Mouse (Mus musculus): ENCODE results near the gene Slit3.

The Slit3 gene

DNA sequence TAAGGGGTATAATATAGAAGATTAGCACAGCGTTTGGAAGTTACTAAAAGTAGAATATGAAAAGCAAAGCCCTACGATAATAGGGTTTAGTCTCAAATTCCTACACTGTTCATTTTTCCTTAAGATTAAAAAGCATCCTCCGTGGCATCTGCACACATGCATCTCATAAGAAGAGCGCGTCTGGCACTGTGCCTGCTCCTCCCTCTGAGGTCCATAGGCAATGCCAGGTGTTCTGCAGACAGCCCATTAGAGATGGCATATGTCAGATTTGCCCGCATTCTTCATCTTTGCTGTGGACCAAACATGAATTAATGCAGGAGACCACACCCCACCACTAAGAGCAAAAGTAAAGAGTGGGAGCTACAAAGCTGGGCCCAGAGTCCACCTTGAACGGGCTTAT, 462.6 kb downstream of the Slit3 start:
- no peak for DNase-seq (ENCODE audit: low spot score in 2 of 2)

DNA sequence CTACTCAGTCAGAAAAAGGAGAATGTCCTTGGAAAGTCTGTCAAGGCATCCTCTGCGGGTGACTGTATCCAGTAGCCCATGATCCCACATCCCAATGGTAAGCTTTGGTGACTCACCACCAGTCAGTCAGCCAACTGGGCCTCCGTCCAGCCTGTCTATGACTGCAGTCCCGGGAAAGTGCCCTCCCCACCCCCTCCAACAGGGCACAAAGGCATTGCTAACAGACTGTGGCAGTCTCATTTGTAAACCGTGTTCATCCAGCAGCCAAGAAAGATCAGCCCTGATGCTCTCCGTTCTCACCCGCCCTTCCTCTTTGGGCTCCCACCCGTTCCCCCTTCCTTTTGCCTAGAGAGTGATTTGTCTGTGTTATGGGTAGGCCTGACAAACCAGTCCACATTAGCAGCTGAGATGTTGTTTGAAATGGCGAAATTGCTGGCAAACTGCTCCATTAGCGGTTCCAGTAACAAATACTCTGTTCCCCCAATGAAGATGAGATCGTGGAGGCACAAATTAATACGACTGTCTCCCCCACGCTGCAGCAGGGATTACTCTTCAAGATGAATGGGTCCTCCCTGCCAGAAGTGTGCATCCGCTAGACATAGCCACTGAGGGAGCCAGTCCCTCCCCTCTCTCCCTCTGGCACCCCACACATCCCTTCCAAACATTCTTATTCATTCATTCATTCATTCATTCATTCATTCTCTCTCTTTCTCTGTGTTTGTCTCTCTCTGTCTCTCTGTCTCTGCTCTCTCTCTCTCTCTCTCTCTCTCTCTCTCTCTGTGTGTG, 466.3 kb downstream of the Slit3 start:
- peak; percentile 75 to 79 for DNase-seq (ENCODE audit: low spot score in 2 of 2)

DNA sequence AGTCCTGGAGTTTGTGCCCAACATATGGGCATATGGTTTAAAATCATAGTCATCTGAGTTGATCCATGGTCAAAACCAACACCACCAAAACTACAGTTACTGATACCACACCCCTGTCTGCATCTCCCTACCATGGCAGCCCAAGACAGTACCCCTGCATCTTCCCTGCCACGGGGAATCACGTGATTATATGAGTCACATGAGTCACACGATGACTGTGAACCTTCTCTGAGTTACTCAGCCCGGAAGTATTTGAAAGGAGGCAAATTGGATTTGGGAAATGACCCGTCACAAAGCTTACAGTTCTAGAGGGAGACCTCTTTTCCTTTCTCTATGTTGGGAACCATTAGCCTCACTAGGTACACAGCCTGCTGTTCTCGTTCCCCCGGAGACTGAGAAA, 468.9 kb downstream of the Slit3 start:
- no peak for DNase-seq (ENCODE audit: low spot score in 2 of 2)

DNA sequence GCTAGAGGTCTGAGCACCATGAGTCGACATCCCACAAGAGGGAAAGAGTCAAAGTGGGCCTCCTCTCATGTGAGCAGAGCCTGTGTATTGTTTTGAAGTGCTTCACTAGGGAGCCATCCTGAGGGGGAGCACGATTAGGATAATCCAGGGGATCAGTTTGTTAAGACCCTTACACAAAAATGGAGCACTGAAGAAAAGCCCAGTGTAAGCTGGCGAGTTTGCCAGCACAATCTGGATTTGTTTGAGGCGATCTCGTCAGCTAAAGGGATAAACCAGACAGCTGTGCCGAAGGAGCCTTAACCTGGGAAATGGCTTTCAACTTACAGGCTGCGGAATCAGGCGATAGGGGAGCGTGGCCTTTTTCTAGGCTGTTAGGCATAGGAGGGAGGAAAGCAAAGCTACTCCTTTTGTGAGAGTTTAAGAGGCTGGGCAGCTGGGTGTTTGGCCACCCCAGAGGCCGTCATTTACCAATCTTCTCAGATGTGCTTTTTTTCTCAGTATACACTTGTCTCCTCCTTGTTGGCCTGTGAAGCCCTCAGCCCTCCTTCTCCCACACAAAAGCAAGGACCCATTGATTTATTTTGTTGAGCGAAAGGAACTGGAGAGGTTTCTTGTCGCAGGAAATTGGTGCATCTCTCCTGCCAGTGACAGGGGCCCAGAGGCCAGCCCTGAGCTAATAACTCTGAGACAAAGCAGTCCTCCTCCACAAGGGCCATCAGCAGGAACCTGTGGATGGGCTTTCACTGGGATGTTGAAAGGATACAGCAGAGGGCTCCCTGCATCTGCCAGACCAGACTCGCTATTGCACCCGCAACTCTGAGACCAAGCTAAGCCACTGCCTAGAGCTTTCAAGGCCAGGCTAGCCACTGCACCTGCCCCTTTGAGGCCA, 472.4 kb downstream of the Slit3 start:
- DNase-seq (ENCODE audit: low spot score in 2 of 2), result no peak

DNA sequence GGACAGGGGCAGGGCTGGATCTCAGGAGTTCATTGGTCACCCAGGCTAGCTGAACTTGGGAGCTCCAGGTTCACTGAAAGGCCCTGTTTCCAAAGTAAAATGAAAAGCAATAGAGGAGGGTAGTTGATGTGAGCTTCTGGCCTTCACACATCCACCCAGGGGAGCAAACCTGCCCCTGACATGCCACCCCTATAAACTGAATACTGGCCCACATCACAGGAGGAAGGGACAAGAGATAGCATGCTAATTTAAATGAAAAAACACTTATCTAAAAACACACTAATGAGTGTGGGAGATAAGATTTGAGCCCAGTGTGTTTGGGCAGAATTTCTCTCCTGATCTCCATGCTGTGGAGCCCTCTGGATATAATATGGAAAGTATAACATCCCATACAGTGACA, 475.0 kb downstream of the Slit3 start:
- DNase-seq (ENCODE audit: low spot score in 2 of 2), result no peak

DNA sequence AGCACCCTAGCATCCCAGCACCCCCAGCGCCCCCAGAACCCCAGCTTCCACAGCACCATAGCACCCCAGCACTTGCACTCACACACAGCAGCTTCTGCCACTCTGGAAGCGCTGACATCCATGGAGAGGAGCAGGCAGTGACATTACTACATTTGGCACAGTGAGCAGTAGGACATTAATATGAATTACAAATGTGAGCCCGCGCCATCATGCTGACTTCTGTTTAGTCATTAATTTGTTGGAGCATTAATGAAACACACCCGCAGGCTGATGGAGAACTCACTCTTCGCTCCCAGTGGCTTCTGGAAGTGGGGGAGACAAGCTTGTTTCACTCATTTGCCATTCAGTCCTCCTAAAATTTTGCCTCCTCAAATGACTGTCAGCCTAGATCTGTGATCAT, 476.9 kb downstream of the Slit3 start:
- DNase-seq (ENCODE audit: low spot score in 2 of 2), result no peak

DNA sequence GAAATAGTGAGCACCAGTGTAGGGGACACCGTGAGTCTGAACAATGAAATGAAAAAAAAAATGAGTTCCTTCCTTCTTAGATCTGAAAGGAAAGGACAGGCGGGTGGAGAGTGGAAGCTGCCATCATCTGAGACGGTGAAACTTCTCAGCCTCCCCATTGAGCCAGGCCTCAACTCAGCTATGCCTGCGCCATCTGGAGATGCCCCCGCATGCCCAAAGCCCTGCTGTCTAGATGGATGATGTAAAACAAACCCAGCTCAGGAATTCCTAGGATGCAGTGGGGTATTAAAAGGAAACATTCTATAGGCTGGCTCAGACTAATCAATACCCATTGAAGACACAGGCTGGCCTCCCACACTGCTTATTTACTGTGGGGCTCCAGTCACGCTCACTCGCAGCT, 477.7 kb downstream of the Slit3 start:
- DNase-seq (ENCODE audit: low spot score in 2 of 2), result peak in 1 of 2 experiments; percentile 51

DNA sequence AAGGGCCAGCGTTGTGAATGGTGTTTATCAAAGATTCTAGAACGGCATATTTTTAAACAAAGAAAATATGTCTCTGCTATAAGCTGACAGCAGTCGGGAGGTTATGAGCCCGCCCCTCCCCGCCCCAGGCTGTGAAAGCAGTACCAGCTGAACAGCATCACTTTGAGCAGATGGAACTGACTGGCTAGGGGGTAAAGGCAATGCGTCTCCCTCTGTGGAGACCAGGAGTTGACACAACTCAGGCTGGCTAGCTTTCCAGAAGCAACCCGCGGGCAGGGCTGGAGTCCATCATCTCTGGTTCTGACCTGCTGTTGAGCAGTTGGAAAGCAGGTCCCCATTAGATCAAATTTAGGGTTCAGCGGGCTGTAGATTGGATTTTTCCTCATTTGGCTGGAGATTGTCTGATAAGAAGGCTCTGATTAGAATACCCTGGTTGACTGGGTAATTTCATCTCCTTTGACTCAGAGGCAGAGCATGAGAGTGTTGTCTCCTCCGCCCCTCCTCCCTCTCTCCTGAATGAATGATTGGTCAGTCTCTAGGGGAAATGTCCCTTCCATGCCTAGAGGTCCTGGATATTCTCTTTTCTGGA, 480.7 kb downstream of the Slit3 start:
- no peak for DNase-seq (ENCODE audit: low spot score in 2 of 2)

DNA sequence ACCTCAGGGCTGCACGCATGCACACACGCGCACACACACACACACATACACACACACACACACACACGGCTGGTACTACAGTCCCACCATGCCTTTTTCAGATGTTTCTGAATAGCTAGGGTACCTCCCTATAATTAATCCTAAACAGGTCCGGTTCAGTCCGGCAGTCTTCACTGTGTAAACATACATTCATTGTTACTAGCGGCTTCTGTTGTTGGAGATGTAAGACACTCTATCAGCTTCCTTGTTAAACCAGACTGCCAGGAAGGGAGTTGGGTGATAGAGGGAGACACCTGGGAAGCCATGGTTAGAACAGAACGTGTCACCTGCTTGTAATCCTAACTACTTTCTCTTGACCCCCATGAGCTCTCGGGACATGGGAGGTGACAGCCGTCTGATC, 481.6 kb downstream of the Slit3 start:
- no peak for DNase-seq (ENCODE audit: low spot score in 2 of 2)

DNA sequence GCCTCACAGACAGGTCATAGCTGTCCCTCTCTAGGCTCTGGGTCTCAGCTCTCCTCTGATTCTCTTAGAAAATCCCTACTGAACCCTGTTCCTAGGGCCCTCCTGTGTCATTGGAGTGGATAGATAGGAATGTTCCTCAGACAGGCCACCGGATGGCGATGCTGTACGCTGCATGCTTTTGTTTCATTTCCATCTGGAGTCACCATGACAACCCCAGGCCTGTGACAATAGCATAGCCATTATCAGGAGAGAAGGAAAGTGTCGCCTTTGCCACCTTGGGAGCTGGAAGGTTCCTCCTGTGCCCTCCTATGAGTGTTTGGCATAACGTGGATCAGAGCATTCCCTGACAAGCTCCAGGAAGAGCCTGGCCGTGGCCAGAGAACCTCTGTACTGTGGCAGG, 482.9 kb downstream of the Slit3 start:
- DNase-seq (ENCODE audit: low spot score in 2 of 2), result no peak

DNA sequence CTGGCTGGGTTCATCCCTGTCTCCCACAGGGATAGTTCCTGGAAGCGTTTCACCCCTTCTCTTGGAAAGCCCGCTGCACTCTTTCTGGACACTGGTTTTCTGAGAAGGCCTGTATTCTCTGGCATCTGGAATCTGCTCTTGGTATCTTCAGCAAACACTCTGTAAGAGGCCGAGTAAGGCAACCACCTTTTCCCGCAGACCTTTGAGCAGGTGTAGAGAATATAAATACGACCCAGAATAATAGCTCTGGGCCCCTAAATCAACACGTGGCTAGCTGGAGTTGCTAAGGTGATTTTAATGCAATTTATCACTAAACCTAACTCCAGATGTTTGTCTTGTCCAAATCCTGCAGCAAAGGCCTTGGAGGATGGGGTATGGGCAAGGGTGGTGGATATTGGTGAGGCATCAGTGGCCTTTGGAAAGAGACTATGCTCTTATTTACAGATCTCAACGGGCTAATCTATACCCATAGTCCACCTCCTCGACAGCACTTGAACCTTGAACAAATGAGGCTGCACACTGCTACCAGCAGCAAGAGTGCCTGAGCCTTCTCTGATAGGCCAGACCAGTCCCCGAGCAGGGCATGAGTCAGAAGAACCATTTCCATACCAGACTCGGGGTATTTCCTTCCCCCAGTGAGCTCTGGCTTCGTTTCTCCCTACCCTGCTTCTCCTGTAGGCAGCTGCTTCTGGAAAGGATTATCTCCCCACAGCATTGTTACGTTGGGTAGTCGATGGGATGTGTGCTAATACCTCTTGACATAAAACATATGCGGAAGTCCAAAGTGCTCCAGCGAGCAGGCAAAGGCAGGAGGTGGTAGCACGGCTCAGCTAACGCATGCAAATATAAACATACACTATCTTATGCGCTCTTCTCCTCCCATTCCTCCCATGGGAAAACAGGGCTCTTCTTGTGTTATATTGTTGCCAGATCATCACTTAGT, 484.1 kb downstream of the Slit3 start:
- DNase-seq (ENCODE audit: low spot score in 2 of 2), result no peak

DNA sequence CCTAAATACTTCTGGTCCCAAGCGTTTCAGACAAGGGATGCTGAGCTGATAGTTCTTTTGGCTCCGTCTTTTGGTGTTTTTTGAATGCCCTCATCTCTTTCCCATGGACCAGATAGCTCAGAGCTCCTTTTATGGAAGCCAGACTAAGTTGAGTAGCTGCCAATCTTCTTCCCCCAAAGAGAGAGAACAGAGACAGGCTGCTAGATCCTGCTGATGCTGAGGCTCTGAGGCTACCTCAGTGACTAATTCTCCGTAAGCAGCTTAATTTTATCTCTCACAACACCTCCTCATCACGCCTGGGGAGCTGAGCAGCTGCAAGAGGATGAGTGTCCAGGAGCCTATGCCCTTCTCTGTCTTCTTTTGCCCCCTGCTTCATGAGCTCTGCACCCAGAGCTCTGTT, 486.2 kb downstream of the Slit3 start:
- peak; percentile 63 to 65 for DNase-seq (ENCODE audit: low spot score in 2 of 2)

DNA sequence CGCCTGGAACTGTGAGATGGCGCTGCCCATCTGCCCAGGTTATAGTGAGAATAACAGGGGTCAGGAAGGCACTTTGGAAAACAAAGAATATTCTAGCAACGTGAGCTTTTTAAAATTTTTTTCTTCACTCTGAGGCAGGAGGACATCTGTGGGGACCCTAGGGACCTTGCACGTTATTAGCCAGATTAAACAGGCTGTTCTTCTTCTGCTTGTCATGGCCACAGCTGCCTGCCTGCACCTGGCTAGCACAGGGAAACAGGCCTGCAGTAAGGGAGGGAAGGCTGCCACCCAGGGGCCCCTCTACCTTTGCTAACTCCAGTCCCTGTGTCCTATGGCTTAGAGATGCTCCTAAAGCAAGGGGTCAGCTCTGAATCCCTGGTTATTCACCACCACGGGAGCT, 487.8 kb downstream of the Slit3 start:
- no peak for DNase-seq (ENCODE audit: low spot score in 2 of 2)

DNA sequence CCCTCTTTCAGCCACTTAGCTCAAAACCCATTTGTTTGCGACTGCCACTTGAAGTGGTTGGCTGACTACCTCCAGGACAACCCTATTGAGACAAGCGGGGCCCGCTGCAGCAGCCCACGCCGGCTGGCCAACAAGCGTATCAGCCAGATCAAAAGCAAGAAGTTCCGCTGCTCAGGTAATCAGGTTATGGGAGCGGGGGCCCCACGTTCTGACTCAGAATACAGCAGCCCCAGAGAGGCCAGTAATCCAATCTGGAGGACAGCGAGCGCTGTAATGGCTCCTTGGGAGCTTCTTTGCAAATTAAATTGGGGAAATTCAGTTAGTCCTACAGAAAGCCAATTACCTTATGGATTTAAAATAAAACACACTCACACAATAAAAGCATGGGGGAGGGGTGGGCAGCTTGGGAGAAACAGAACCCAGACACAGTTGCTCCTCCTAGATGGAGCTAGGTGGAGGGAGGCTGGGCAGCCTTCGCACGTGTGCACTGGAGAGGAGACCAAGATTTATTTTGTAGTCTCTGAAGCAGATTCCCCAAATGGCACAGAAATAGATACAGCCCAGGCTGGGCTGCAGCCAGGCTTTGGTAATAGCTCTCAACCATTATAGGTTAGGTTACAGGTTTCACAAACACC, 491.4 kb downstream of the Slit3 start:
- no peak for DNase-seq (ENCODE audit: low spot score in 2 of 2)

DNA sequence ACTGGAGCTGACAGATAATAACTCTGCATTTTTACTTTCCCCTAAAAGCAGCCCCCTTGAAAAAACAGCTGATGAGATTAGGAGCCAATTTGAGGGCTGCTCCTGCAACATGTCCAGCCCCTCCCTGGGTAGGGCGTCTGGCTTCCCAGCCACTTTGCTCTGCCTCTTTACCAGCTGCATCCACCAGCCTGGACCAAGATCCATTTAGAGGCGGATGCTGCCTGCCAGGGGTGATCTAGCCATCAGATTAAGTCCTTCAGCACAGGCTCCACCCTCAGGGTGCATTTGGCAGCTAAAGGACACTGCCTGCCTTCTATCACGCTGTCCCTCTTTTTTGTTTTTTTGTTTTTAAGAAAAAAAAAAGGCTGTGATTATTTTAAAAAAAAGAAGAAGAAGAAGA, 493.5 kb downstream of the Slit3 start:
- no peak for DNase-seq (ENCODE audit: low spot score in 2 of 2)

DNA sequence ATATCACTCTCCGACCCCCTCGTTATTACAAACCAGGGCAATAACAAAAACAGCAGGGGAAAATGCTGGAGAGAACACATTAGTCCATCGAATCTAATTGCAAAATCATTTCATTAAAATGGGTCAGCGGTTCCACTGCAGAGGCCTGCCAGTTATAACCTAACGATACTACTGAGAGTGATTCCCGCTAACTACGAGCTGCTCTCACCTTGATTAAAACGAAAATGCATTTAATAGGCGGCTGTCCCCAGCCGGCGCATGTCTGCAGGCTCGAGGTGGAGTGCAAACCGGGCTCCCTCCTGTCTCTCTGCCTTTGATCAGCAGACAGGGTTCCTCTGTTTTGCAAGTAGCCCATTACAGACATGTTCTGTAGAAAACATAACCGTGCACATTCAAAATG, 498.4 kb downstream of the Slit3 start:
- no peak for DNase-seq (ENCODE audit: low spot score in 2 of 2)

DNA sequence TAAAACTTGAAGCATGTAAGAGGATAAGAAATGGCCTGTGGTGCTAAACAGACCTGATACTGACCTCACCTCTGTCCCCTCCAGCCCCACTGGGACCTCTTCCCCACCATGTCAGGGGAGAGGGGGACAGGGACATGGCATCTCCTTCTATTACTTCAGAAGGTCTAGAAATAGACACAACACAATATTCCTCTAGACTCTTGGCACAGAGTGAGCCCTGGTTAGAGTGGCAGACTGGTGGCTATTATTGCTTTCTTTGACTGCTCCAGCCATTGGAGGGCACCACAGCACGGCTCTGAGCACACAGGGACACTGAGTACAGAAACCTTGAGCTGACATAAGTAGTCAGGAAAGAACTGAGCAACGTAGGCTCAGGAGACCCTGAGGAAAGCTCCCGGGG, 501.7 kb downstream of the Slit3 start:
- DNase-seq (ENCODE audit: low spot score in 2 of 2), result no peak

DNA sequence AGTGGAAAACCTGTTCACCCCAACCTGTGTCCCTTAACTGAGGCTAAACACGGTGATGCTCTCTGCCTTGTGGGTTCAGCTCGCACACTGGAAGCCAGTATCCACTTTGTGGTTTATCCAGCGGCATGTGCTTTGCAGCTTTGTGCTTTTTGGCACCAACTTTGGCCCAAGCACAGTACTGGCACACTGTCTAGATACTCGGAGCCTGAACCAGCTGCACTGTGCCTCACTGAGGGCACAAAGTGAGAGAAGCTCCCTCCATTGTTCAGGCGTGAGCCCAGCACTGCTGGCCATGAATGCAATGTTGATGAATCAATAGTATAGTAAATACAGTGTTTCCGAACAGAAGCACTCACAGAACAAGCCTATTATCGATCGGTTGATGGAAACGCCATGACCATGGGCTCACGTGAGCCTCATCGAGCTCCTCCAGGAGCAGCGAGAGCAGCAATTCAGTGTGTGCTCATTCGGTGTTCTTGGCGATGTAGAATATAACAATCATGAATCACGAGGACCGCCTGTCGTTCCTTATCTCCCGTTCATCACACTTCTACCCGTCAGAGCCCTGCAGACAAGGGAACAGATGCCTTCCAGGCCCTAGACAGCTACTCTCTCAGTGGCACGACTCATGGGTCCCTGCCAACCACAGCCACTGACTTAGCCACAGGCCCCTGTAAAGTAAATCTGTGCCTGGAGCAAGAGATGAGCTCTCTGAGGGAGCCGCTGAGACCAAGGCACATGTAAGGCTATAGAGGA, 503.7 kb downstream of the Slit3 start:
- no peak for DNase-seq (ENCODE audit: low spot score in 2 of 2)

DNA sequence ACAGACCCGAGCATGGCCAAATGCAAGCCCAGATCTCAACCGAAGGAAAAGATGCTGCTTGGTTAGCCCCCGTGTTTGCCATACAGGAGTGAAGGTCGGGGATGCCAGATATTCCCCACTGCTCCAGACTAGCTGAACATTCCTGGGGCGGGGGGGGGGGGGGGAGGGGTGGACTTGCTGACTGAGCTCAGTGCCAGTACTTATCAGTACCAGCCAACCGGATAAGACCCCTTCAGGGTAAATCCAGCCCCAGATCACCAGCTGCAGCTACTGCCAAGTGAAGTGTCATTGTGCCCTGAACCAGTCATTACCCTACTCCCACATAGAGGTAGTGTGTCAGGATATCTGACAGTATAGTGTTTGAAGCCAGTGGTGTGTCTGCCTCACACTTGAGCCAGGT, 504.6 kb downstream of the Slit3 start:
- no peak for DNase-seq (ENCODE audit: low spot score in 2 of 2)

DNA sequence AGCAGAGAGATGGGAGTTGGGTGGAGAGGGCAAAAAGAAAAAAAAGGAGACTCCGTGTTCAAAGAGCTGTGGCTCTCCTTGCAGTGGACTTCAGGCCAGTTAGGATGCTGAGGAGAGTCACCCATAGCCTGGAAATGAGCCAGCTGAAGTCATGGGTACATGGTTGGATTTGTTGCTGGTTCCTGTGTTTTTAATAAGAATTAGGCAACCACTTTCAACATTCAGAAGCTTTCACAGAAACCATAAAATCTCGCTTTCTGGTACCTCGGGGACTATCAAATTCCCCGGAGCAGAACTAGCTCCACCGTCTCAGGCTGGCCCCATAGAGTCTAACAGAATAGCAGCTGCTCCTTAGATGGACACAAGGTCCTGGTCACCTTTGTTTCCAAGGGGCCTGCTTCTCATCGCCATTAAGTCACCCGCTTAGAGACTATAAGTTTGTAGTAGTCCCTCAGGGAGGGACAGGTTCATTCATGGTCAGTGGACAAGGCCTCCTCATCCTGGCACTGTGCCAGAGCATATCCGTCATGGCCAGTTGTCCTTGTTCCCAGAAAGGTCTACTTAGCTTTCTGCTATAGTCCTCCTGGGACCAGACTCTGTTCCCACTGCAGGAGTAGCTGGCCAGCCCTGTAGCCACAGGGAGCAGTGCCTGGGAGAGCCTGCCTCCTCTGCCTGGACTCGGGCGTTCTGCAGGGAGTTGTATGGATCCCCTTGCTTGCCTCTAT, 505.3 kb downstream of the Slit3 start:
- DNase-seq (ENCODE audit: low spot score in 2 of 2), result no peak
